Mouse (Mus musculus) layer of hippocampus, adult 8-10 months (tissue): ENCODE data around the gene Mpp3. TPM values are rescaled to one million over a fixed set of nuclear protein-coding genes. Genes with fewer than 3 reads are reported as not detected.

Source experiments
- DNase-seq, 2 experiments: peaks; one replicate each; pipeline ENCODE4 v3.0.0; 2022; ENCODE audit warnings: low spot score in 2 of 2
- total RNA-seq, 4 experiments: library from RNA; stranded (reverse); gene quantifications; 2 replicates each; pipeline ENCODE4 v1.2.4; 2022

The Mpp3 gene
- total RNA-seq, 4 experiments from 2014 or later, result 88.8 to 102 (median 95.8) TPM

- no peak for DNase-seq
Measured at GRCm38 (mm10) chr11:102039487-102040137, 11.4 kb upstream of the Mpp3 start.

- no peak for DNase-seq
Measured at GRCm38 (mm10) chr11:102037789-102038188, 9.5 kb upstream of the Mpp3 start.

GRCm38 (mm10) chr11:102036336-102036735 is 8.1 kb upstream of the Mpp3 start:
- no peak for DNase-seq

- no peak for DNase-seq
Measured at GRCm38 (mm10) chr11:102035456-102035960, 7.2 kb upstream of the Mpp3 start.

GRCm38 (mm10) chr11:102034887-102035286 is 6.6 kb upstream of the Mpp3 start:
- DNase-seq, result peak; percentile 48 to 60

GRCm38 (mm10) chr11:102033055-102033591 is 4.9 kb upstream of the Mpp3 start:
- no peak for DNase-seq

- peak; percentile 43 to 46 for DNase-seq
Measured at GRCm38 (mm10) chr11:102031149-102031548, 2.9 kb upstream of the Mpp3 start.

- DNase-seq, result no peak
Measured at GRCm38 (mm10) chr11:102029966-102030365, 1.7 kb upstream of the Mpp3 start.

- DNase-seq, result no peak
Measured at GRCm38 (mm10) chr11:102029304-102029703, 1.0 kb upstream of the Mpp3 start.

GRCm38 (mm10) chr11:102027361-102028017 is 772 bp downstream of the Mpp3 start:
- no peak for DNase-seq

GRCm38 (mm10) chr11:102026694-102027360 is 1.4 kb downstream of the Mpp3 start:
- peak in 1 of 2 experiments; percentile 47 for DNase-seq

- DNase-seq, result no peak
Measured at GRCm38 (mm10) chr11:102025991-102026660, 2.1 kb downstream of the Mpp3 start.

GRCm38 (mm10) chr11:102025354-102025753 is 2.9 kb downstream of the Mpp3 start:
- no peak for DNase-seq

- no peak for DNase-seq
Measured at GRCm38 (mm10) chr11:102024875-102025274, 3.4 kb downstream of the Mpp3 start.

GRCm38 (mm10) chr11:102024084-102024758 is 4.0 kb downstream of the Mpp3 start:
- no peak for DNase-seq

- no peak for DNase-seq
Measured at GRCm38 (mm10) chr11:102023406-102023805, 4.9 kb downstream of the Mpp3 start.

GRCm38 (mm10) chr11:102021196-102021595 is 7.1 kb downstream of the Mpp3 start:
- DNase-seq, result no peak

- DNase-seq, result no peak
Measured at GRCm38 (mm10) chr11:102019736-102020135, 8.5 kb downstream of the Mpp3 start.

- DNase-seq, result no peak
Measured at GRCm38 (mm10) chr11:102016136-102016535, 12.1 kb downstream of the Mpp3 start.

GRCm38 (mm10) chr11:102015472-102015871 is 12.8 kb downstream of the Mpp3 start:
- DNase-seq, result no peak

- DNase-seq, result no peak
Measured at GRCm38 (mm10) chr11:102013201-102013600, 15.1 kb downstream of the Mpp3 start.
